Mouse (Mus musculus): ENCODE results near the gene Ppp1r7. TPM values are rescaled to one million over a fixed set of nuclear protein-coding genes. Genes with fewer than 3 reads are reported as not detected.
A peak's percentile ranks its signal among the peaks of the same experiment; 100 is the strongest.

Ppp1r7 gene
- polyA plus RNA-seq, 1 experiment from 2014 or later: 76.5 TPM

GRCm38 (mm10) chr1:93362661-93363060, 20.0 kb downstream of the Ppp1r7 start:
- H3K9ac ChIP-seq: no peak overlapping the region
- H3K4me3 ChIP-seq: no peak overlapping the region
- no peaks in the 10 kb centered on the region for H3K9me3 ChIP-seq (replicated peaks)
- H3K36me3 ChIP-seq (ENCODE audit: poor library complexity, severe bottlenecking): peaks cover 91% of the 10 kb centered on the region
- H3K27ac ChIP-seq: no peak overlapping the region
- 91% methylated on average over 4 of the region's 4 CpGs for WGBS
- H3K4me1 ChIP-seq: no peaks in the 10 kb centered on the region
- no peaks in the 10 kb centered on the region for H3K27me3 ChIP-seq
- no peak overlapping the region for H3K4me2 ChIP-seq
- no peak for ATAC-seq

GRCm38 (mm10) chr1:93365641-93366040, 23.0 kb downstream of the Ppp1r7 start:
- Histone ChIP-seq H3K27me3 (no peaks in the 10 kb centered on the region), H3K36me3 (ENCODE audit: poor library complexity, severe bottlenecking) (peaks cover 67% of the 10 kb centered on the region), H3K4me2 (no peak overlapping the region), H3K9ac (no peak overlapping the region), H3K4me1 (no peaks in the 10 kb centered on the region), H3K4me3 (no peak overlapping the region), H3K9me3 (replicated peaks) (no peaks in the 10 kb centered on the region), H3K27ac (no peak overlapping the region)
- WGBS: 96% methylated on average over 6 of the region's 6 CpGs
- no peak for ATAC-seq

GRCm38 (mm10) chr1:93373665-93374064, 31.0 kb downstream of the Ppp1r7 start, which contains the start of gene Ano7:
TSS of gene Ano7 (plus strand) at chr1:93373930.
- Histone ChIP-seq H3K27me3 (no peaks in the 10 kb centered on the region), H3K36me3 (ENCODE audit: poor library complexity, severe bottlenecking) (0 out of 2 replicates have a peak, but pooled peaks cover 4% of the 10 kb centered on the region), H3K4me2 (no peak within 1 kb of the TSS), H3K9ac (no peak within 1 kb of the TSS), H3K9me3 (replicated peaks) (no peaks in the 10 kb centered on the region), H3K4me1 (no peaks in the 10 kb centered on the region), H3K4me3 (no peak within 1 kb of the TSS), H3K27ac (no peak within 1 kb of the TSS)
- WGBS: 76% methylated on average over 4 of the region's 4 CpGs
- no peak for ATAC-seq

DNA sequence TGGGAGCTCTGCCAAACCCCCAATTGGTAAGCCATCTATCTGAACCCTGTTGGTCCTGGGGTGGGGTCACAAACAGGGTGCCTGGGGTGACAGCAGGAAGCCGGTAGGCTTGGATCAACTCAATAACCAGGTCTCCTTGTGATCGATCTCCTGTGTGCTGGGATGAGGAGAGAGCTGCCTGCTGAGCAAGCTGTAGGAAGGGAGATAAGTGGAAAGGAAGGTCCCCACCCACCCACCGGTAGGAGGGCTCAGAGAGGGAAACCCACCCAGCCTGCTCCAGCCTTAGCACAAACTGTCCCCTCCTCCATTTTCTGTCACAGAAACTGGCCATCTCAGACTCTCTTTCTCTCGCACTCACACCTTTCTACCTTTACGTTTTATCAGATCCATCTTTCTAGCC, 34.7 kb downstream of the Ppp1r7 start:
- 87% methylated on average over 5 of the region's 5 CpGs for WGBS
- no peaks in the 10 kb centered on the region for H3K9me3 ChIP-seq (replicated peaks)

DNA sequence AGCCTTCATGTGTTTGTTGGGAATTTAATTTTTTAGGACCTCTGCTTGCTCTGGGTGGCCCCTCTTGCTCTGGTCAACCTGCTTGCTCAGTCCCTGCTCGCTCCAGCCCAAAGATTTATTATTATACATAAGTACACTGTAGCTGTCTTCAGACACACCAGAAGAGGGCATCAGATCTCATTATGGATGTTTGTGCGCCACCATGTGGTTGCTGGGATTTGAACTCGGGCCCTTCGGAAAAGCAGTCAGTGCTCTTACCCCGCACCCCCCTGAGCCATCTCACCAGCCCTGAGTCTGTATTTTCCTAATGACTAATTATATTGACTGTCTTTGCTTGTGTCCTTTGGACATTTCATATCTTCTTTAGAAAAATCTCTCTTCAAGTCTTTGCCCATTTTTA, 36.5 kb downstream of the Ppp1r7 start:
- Histone ChIP-seq H3K27me3 (no peaks in the 10 kb centered on the region), H3K36me3 (ENCODE audit: poor library complexity, severe bottlenecking) (no peaks in the 10 kb centered on the region), H3K9ac (no peak overlapping the region), H3K4me1 (no peaks in the 10 kb centered on the region), H3K4me2 (no peak overlapping the region), H3K9me3 (replicated peaks) (no peaks in the 10 kb centered on the region), H3K4me3 (no peak overlapping the region), H3K27ac (no peak overlapping the region)
- 72% methylated on average over 5 of the region's 5 CpGs for WGBS
- ATAC-seq: no peak

More for the DNA sequence above, 34.7 kb downstream of the Ppp1r7 start:
- Histone ChIP-seq H3K4me3 (no peak overlapping the region), H3K36me3 (ENCODE audit: poor library complexity, severe bottlenecking) (no peaks in the 10 kb centered on the region), H3K9ac (no peak overlapping the region), H3K4me2 (no peak overlapping the region), H3K27ac (no peak overlapping the region), H3K27me3 (no peaks in the 10 kb centered on the region), H3K4me1 (no peaks in the 10 kb centered on the region)
- no peak for ATAC-seq

DNA sequence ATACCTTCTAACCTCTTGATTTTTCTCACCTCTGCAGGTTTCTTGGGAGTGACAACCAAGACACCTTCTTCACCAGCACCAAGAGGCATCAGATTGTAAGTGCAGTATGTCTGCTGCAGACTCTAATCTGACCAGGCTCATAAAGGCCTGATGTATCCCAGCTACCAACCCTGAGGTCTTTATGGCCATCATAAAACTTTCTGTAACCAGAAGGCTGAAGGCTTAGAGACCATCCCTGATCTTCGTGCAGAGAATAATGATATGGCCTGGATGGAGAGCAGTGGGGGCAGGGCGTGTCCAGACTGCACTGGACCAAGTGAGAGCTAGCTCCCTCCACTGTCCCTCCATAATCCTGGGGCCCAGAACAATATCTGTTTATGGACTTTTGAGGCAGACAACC, 44.5 kb downstream of the Ppp1r7 start:
- no peaks in the 10 kb centered on the region for H3K4me1 ChIP-seq
- H3K36me3 ChIP-seq (ENCODE audit: poor library complexity, severe bottlenecking): no peaks in the 10 kb centered on the region
- H3K9me3 ChIP-seq (replicated peaks): no peaks in the 10 kb centered on the region
- no peak overlapping the region for H3K27ac ChIP-seq
- H3K27me3 ChIP-seq: no peaks in the 10 kb centered on the region
- ATAC-seq: no peak
- 76% methylated on average over 2 of the region's 2 CpGs for WGBS
- no peak overlapping the region for H3K4me3 ChIP-seq
- H3K9ac ChIP-seq: no peak overlapping the region
- H3K4me2 ChIP-seq: no peak overlapping the region

DNA sequence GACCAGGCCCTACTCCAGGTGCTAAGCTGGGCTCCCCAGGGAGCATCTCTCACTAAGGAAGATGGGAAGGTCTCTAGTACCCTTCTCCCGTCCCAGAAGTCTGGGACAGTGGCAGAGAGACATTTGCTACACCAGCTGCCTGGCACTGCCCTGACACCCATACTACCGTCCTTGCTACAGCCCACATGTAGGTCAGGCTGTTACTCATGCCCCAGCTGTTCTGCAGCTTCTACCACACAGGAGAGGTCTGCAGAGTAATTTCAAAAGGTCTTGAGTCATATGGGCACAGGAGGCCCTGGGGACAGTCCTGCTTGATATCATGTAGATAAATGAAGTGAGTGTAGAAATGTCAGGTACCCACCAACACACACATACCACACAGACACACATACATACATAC, 46.3 kb downstream of the Ppp1r7 start:
- no peaks in the 10 kb centered on the region for H3K9me3 ChIP-seq (replicated peaks)
- WGBS: 70% methylated on average over 2 of the region's 2 CpGs
- ATAC-seq: no peak
- no peaks in the 10 kb centered on the region for H3K27me3 ChIP-seq
- no peak overlapping the region for H3K4me2 ChIP-seq
- H3K4me3 ChIP-seq: no peak overlapping the region
- H3K27ac ChIP-seq: no peak overlapping the region
- no peak overlapping the region for H3K9ac ChIP-seq
- H3K4me1 ChIP-seq: no peaks in the 10 kb centered on the region
- no peaks in the 10 kb centered on the region for H3K36me3 ChIP-seq (ENCODE audit: poor library complexity, severe bottlenecking)

DNA sequence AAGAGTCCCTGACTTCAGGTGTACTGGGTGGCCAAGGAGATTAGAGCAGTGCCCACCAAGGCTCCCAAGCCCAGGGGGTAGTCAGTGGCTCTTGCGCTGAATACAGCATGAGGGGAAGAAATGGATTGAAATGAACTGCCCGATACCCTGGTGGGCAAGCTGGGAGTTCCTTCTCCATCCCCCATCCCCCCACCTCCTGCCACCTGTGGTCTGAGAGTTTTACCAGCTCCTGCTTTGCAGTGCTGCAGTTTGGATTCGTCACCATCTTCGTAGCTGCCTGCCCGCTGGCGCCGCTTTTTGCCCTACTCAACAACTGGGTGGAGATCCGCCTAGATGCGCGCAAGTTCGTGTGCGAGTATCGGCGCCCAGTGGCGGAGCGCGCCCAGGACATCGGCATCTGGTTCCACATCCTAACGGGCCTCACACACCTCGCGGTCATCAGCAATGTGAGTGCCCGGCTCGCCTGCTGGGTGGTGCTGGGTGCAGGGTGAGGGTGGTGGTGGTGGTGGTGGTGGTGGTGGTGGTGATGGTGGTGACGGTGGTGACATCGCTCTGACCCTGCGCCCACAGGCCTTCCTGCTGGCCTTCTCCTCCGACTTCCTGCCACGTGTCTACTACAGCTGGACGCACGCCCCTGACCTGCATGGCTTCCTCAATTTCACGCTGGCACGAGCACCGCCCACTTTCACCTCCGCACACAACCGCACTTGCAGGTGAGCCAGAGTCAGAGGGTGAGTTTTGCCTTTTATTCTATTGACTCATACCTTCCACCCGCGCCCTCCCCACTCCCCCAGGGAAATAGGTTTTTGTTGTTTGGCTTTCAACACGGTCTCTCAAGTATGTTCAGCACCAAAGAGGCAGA, 58.8 kb downstream of the Ppp1r7 start:
- H3K9ac ChIP-seq: no peak overlapping the region
- peaks cover 6% of the 10 kb centered on the region for H3K36me3 ChIP-seq (ENCODE audit: poor library complexity, severe bottlenecking)
- no peak for ATAC-seq
- H3K27ac ChIP-seq: no peak overlapping the region
- peak overlapping the region; percentile 34 for H3K4me2 ChIP-seq
- peaks cover 11% of the 10 kb centered on the region for H3K27me3 ChIP-seq
- H3K9me3 ChIP-seq (replicated peaks): no peaks in the 10 kb centered on the region
- H3K4me1 ChIP-seq: no peaks in the 10 kb centered on the region
- 23% methylated on average over 38 of the region's 38 CpGs for WGBS
- no peak overlapping the region for H3K4me3 ChIP-seq

- Histone ChIP-seq H3K36me3 (ENCODE audit: poor library complexity, severe bottlenecking) (peaks cover 24% of the 10 kb centered on the region), H3K27me3 (peaks cover 11% of the 10 kb centered on the region), H3K4me1 (no peaks in the 10 kb centered on the region), H3K27ac (no peak overlapping the region), H3K4me3 (no peak overlapping the region), H3K9me3 (replicated peaks) (no peaks in the 10 kb centered on the region), H3K4me2 (no peak overlapping the region), H3K9ac (no peak overlapping the region)
- WGBS: 86% methylated on average over 4 of the region's 4 CpGs
- ATAC-seq: no peak
Observed at GRCm38 (mm10) chr1:93403403-93403802, 60.7 kb downstream of the Ppp1r7 start.

Small RNA genes lying within 50 kb of the gene (microRNA-seq; reads per million reads assigned to microRNA genes)
- gene Mir6345 (not detected), gene Mir6902 (not detected)

Other genes starting within 250 kb of the Ppp1r7 start
- 205 and 224 TPM in 2 replicates for gene Kif1a, start 240.9 kb upstream of the Ppp1r7 start, polyA plus RNA-seq (2015; fragmentation: Nextera tagmentation; extraction: Ambion mirVana)
- gene Agxt, start 207.6 kb upstream of the Ppp1r7 start, polyA plus RNA-seq (2015; fragmentation: Nextera tagmentation; extraction: Ambion mirVana): not detected in 2 replicates
- gene 2310007B03Rik, start 181.9 kb upstream of the Ppp1r7 start, polyA plus RNA-seq (2015; fragmentation: Nextera tagmentation; extraction: Ambion mirVana): 0.08 and 0.16 TPM in 2 replicates
- 0.10 and 0.20 TPM in 2 replicates for gene Crocc2, start 174.1 kb upstream of the Ppp1r7 start, polyA plus RNA-seq (2015; fragmentation: Nextera tagmentation; extraction: Ambion mirVana)
- gene Sned1, start 107.0 kb upstream of the Ppp1r7 start, polyA plus RNA-seq (2015; fragmentation: Nextera tagmentation; extraction: Ambion mirVana): 2.1 and 2.2 TPM in 2 replicates
- 34.3 and 34.5 TPM in 2 replicates for gene Mterf4, start 36.9 kb upstream of the Ppp1r7 start, polyA plus RNA-seq (2015; fragmentation: Nextera tagmentation; extraction: Ambion mirVana)
- 14.6 and 17.7 TPM in 2 replicates for gene Pask, start 628 bp downstream of the Ppp1r7 start, polyA plus RNA-seq (2015; fragmentation: Nextera tagmentation; extraction: Ambion mirVana)
- 0.16 TPM in 1 of 2 replicates, not detected in the other for gene Ano7, start 31.1 kb downstream of the Ppp1r7 start, polyA plus RNA-seq (2015; fragmentation: Nextera tagmentation; extraction: Ambion mirVana)
- 82.5 and 97.8 TPM in 2 replicates for gene Hdlbp, start 136.0 kb downstream of the Ppp1r7 start, polyA plus RNA-seq (2015; fragmentation: Nextera tagmentation; extraction: Ambion mirVana)
- gene Farp2, start 169.2 kb downstream of the Ppp1r7 start, polyA plus RNA-seq (2015; fragmentation: Nextera tagmentation; extraction: Ambion mirVana): 2.7 and 3.5 TPM in 2 replicates